Mouse (Mus musculus): ENCODE data around the gene Stard3. TPM values are rescaled to one million over a fixed set of nuclear protein-coding genes. Genes with fewer than 3 reads are reported as not detected.

The Stard3 gene
- total RNA-seq, 2 experiments from 2014 or later: 4.6 to 7.6 TPM

DNA sequence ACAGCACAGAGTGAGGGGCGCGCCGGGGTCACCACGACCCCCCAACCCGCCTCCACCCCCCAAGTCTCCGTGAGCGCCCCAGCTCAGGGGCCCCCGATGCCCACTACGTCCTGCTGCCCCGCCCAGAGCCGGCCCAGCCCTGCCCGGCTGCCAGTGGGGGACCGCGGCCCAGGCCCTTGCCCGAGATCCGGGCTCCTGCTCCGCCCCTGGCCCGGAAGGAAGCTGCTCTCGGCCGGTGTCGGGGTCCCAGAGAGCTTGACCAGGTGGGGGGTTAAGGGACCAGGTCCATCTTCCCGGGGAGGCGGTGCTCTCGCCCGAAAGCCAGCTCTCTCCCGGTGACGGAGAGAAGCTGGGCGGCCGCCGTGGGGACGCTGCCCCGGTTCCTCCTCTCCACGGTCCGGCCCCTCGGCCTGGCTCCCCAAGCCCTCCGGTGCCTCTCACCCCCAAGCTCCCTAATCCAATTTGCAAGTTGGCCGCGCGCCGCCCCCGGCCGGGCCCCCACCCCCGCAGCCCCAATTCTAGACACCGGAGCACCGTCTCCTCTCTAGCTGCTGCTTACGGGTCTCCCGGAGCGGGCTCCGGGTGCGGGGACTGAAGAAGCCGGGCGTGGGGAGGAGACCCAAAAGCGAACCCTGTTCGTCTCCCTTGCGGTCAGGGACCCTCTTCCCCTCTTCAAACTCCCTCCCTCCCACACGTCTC lies 29.6 kb upstream of the Stard3 start:
- no peak for ATAC-seq (replicated peaks; ENCODE audit: low FRiP score, poor library complexity, severe bottlenecking)

DNA sequence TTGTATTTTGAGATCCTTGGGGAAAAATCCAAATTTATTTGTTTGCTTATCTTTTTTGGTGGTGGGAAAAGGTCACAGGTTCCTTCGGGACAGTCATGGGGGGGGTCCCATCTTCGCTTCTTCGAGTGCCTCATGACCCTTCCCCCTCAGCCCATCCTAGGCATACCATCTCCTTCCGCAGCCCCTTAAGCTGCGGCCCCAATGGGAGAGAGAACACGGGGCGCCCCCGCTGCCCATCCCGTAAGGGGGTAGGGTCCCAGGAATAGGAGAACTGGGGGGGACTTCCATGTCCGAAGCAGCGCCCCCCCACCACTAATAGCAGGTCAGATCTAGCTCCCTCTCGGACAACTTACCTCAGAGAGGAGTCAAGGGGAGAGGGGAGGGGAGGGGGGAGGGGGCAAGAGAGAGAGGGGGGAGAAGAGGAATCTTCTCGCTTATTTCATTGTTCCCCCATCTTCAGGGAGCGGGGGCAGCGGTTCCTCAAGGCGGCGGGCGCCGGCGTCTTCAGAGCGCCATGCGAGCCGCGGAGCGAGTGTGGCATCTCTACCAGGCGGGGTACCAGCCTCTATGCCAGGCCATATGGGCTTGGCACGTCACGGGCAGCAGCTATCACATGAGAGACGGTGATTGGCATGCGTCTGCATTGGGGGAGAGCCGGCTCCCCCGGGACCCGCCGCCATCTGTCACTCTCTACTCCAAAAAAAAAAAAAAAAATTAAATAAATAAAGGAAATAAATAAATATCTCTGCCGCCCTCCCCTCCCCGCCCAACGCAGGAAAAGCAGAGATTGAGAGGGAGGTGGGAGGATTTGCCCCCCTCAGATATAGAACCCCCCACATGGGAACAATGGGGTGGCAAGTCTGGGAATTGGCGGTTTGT lies 28.8 kb upstream of the Stard3 start, which contains the start of gene Neurod2:
Gene Neurod2, minus strand, starts transcription at position 568 of the 879 bp plus-strand sequence.
- no peak for ATAC-seq (replicated peaks; ENCODE audit: low FRiP score, poor library complexity, severe bottlenecking)

DNA sequence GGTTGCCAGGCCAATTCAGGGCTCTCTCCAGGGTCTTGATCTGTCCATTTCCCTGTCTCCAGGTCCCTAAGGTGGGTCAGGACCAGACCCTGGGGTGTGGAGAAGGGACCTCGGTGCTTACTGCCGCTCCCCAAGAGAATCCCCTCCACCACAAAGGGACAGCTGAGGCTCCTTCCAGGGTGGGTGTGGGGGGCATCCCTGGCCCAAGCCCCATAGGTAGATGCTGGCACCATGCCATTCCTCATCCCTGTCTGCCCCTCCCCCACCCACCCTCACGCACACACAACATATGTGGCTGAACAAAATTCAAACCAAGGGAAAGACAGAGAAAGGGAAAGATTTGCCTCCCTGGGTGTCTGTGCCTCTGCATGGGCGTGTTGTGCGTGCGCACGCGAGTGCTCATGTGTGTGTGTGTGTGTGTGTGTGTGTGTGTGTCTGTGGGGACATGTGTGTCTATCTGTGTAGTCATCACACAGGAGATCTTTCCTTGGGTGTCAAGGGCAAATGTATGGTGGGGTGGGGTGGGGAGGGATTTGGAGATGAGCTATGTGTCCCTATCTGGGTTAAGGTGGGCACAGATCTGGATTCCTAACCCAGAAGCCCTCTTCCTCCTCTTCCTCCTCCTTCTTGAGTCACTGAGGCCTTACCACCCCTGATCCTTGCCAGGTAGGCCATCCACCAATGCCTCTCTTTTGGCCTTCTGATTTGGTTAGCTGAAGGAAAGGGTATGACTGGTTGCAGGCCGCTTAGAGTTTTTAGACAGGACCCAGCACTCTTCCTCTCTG lies 28.0 kb upstream of the Stard3 start:
- ATAC-seq (replicated peaks; ENCODE audit: low FRiP score, poor library complexity, severe bottlenecking): no peak

DNA sequence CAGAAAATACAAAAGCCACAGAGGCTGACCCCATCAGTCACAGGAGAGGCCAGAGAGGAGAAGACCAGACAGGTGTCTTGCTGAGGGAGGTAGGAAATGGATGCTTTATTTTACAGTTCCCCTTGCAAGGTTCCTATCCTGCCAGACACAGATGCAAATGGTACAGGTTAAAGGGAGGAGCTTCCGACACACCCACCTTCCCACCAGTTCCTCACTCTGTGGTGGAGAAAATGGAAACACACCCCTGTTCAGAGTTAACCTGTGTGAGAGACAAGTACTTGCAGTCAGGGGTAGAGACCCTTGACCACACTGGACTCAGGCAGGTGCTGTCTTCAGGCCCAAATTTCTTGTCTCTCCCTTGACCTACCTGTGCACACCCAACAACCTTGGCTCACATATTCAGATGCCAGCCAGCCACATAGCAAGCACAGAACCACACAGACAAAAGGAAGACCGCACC lies 27.4 kb upstream of the Stard3 start:
- ATAC-seq (replicated peaks; ENCODE audit: low FRiP score, poor library complexity, severe bottlenecking): no peak

DNA sequence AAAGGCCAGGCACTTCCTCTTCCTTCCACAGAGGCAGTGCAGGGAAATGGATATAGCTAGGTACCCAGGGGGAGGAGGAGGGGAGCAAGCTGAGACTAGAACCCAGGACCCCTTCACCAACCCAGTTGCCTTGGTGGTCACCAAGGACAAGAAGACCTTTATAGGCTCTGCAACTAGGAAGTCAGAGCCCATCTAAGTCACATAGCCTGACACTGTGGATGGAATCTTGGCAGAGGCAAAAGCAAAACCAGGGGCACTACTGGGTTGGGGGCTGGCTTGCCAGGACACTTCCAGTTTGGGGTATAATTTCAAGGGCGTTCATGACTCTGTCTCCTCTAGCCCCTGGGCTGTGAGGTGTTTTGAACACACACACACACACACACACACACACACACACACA lies 26.8 kb upstream of the Stard3 start:
- ATAC-seq (replicated peaks; ENCODE audit: low FRiP score, poor library complexity, severe bottlenecking): no peak

DNA sequence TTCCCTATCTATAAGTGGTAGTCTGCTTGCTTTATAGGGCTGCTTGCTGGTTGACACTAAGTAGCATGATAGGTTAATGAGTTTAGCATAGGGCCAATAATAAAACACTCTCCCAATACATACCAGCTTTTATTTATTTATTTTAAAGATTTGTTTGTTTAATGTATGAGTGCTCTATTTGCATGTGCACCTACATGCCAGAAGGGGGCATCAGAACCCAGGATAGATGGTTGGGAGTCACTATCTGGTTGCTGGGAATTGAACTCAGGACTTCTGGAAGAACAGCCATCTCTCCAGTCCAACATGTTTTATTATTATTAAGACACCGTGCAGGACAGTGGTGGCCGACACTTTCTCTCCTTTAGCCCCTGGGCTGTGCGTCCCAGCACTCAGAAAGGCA lies 26.0 kb upstream of the Stard3 start:
- ATAC-seq (replicated peaks; ENCODE audit: low FRiP score, poor library complexity, severe bottlenecking): no peak

DNA sequence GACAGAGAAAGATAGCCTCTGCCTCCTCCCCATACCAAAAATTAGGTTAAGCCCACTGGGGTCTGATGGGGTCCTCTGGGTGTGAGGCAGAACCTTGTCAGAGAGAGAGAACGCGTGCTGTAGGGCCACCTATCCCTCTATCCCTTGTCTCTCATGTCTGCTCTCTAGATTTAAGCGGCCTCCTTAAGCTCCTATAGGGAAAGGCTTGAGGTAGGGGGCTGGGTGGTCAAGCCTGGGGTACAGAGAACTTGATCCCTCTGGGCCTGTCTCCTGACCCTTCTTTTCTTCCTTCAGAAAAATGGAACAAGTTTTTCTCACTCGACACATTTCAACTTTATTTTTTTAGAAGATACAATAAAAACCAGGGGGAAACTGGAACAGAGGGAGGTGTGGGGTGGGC lies 25.3 kb upstream of the Stard3 start:
- ATAC-seq (replicated peaks; ENCODE audit: low FRiP score, poor library complexity, severe bottlenecking): no peak

DNA sequence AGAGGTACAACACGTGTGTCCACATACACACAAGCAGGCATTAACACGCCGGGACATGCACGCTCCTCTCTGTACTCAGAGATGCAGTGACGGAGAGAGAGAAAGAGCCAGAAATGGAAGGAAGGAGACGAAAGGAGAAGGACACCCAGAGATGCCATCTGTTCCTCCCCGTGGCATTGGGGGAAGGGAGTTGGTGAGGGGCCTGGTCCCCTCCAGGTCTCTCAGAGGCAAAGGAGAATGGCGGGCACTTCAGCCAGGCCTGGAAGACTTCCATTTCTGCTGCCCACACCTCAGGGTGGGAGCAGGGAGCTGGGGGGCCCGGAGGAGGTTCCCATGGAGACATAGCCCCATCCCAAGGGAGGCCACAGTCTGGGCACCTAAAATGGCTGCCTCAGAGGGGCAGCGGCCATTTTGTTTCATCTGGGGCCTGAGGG lies 24.9 kb upstream of the Stard3 start:
- 0 out of 2 replicates have a peak, but pooled peaks have one; percentile 13 for ATAC-seq (replicated peaks; ENCODE audit: low FRiP score, poor library complexity, severe bottlenecking)

DNA sequence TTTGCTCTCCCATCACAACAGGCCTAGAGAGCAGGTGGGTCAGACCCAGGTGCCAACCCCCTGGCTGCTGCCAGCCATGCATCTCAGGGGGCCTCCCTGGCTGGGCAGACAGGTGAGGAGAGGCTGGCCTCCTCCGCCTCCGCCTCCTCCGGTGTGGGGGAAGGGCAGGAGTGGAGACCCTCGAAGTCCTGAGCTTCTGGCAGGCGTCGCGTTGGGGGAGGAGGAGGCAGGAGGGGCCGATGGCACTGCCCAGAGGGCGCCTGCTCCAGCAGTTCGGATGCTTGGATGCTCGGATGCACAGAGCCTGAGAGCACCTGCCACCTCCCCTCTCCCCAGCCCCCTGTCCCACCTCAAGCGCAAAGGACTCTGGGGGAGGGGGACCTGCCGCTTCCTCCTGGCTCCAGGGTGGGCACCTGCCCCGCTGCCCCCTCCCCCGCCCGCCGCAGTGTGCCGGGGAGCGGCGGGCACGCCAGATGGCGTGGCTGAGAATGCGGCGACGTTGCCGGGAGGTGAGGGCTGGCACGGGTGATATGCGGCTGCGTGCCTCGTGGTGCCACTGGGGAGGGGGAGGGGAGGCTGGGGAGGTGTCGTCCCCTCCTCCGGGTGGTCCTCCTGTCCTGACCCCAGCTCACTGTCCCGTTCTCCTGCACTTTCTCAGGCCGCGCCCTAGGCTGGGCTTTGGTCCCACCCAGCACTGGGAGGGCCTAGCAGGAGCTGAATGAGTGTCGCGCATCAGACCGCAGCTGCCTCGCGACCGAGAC lies 24.0 kb upstream of the Stard3 start:
- no peak for ATAC-seq (replicated peaks; ENCODE audit: low FRiP score, poor library complexity, severe bottlenecking)

DNA sequence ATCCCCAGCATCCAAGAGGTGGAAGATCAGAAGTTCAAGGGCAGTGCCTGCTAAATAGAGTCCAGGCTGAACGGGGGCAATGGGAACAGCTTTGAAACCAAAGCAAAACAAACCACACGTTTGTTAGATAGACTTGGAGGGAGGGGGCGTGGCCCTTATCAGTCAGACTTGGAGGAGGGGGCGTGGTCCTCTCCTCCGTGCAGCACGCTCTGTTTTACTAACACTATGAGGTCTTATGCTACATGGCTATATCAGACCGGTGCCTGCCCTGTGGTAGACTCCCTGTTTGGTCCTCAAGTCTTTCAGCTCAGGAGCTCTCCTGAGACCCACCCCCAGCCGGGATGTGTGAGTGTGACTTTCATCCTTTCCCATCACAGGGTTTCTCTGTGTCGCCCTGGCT lies 22.9 kb upstream of the Stard3 start:
- ATAC-seq (replicated peaks; ENCODE audit: low FRiP score, poor library complexity, severe bottlenecking): no peak

DNA sequence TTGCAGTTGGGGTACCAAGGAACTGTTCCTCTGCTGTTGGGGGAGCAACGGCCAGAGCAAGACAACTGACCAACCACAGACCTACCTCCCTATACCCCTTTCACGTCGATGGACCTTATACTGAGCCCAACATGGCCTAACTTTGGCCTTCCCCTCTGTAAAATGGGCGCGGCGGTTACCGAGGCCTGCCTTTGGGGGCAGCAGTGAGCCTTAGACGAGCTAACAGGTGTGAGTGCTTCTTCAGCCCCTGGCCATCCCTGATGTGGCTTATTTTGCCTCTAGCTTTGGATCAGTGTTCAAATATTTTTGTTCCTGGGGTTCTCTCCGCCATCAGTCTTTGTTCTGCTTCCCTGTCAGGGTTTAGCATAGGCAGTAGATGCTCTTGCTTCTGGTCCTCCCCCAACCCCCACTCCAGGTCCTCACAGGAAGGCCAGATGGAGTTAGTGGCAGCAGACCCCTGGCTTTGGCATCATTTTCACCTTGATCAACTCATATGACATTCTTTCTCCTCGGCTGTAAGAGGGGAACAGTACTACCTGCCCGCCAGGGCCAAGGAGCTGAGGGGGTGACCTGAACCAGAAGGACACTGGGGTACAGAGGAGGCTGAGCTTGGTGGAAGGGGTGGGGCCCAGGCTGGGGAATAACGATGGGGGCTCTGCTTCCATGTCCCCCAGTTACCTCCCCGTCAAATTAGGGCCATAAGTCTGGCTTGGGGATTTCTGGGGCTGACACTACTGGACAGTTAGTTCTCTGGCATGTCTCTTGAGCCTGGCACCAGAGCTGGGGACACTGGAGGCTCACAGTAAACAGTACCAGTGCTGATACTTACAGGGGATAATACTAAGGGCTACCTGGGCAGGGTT lies 21.7 kb upstream of the Stard3 start:
- no peak for ATAC-seq (replicated peaks; ENCODE audit: low FRiP score, poor library complexity, severe bottlenecking)

DNA sequence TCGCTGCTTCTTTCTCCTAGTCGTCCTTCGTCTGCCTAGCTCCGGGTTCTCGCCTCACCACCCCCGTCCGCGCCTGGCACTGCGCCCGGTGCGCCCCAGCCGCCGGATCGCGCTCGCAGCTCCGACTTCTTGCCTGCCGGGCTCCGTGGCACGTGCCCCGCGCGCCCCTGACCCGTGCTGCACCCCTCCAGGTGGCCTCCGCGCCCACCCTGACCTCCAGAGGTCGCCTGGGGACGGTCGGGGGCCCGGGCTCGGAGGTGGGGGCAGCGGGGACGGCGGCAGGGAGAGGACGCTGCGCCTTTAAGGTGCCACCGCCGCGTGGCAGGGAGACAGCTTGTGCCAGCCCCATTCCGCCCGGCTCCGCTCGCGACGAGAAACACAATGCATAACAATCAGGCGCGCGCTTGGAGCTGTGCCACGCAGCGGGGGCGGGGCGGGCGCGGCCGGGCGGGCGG lies 19.6 kb upstream of the Stard3 start:
- no peak for ATAC-seq (replicated peaks; ENCODE audit: low FRiP score, poor library complexity, severe bottlenecking)

DNA sequence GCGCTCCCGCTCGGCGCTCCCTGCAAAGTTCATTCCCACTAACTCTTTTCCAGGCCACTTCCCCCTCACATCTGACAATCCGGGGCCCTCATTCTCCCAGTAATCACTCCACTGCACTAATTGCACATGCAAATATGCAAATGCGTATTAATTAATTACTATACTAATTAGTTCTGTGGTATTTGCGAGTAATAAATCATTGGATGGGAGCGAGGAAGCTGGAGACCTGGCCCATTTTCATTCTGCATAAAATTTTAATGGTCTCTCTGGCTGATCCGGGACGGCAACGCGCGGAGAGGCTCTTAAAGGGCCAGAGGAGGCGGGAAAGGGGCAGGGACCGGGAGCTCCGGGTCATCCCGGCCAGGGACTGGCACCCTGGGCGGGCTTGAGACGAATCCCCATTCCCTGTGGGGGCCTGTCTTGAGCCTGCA lies 19.1 kb upstream of the Stard3 start:
- ATAC-seq (replicated peaks; ENCODE audit: low FRiP score, poor library complexity, severe bottlenecking): no peak

DNA sequence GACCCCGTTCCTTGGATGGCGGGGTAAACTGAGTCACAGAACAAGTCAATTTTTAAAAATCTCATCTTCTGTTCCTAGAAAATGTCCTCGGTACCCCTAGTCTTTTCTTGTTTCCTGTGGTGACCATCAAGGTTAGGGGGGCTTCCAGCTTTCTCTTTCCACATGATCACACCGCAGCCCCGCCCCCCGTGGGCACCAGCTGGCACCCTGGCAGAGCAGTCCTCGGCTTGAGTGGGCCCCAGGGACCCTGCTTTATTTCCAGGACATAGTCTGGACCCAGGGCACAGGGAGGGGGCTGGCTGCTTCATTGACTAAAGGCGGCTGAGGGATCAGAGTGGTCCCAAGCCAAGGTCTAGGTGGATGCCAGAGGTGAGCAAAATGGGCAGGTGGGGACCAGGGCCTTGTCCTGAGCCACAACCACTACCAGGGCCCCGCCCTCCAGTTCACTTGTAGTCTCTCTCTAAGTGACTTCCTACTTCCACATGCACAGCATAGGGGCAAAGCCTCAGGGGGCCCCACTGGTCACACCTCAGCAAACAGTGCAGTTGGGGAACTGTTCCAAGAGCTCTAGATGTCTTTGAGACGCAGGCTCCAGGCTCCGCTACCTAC lies 18.4 kb upstream of the Stard3 start:
- no peak for ATAC-seq (replicated peaks; ENCODE audit: low FRiP score, poor library complexity, severe bottlenecking)

DNA sequence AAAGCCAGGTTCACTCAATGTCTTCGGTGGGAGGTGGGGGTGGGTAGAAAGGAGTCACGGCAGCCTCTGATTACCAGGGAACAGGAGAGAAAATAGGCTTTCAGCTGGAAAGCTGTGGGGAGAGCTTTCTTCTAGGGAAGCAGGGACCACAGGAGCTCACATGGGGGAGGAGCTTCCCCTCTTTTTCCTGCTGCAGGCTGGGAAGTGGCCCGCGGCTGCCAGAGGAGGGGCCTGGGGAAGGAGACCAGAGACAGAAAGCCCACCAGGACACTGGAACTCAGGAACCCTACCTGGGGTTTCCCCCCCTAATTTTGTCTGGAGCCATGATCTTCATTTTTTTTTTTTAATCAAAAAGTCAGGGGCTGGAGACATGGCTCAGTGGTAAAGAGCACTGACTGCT lies 17.6 kb upstream of the Stard3 start:
- no peak for ATAC-seq (replicated peaks; ENCODE audit: low FRiP score, poor library complexity, severe bottlenecking)

DNA sequence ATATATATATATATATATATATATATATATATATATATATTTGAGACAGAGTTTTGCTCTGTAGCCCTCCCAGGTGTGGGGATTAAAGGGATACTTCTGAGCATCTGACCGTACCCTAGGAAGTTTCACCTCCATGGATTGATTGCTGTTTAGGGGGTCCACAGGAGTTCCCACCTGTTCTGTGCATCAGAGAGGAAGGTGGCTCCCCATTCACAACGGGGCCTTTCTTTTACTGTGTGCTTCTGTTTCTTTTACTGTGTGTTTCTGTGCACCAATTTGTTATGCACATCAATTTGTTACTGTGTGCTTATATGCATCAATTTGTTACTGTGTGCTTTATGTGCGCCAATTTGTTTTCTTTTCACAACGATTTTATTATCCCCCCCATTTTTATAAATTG lies 17.0 kb upstream of the Stard3 start:
- ATAC-seq (replicated peaks; ENCODE audit: low FRiP score, poor library complexity, severe bottlenecking): no peak

DNA sequence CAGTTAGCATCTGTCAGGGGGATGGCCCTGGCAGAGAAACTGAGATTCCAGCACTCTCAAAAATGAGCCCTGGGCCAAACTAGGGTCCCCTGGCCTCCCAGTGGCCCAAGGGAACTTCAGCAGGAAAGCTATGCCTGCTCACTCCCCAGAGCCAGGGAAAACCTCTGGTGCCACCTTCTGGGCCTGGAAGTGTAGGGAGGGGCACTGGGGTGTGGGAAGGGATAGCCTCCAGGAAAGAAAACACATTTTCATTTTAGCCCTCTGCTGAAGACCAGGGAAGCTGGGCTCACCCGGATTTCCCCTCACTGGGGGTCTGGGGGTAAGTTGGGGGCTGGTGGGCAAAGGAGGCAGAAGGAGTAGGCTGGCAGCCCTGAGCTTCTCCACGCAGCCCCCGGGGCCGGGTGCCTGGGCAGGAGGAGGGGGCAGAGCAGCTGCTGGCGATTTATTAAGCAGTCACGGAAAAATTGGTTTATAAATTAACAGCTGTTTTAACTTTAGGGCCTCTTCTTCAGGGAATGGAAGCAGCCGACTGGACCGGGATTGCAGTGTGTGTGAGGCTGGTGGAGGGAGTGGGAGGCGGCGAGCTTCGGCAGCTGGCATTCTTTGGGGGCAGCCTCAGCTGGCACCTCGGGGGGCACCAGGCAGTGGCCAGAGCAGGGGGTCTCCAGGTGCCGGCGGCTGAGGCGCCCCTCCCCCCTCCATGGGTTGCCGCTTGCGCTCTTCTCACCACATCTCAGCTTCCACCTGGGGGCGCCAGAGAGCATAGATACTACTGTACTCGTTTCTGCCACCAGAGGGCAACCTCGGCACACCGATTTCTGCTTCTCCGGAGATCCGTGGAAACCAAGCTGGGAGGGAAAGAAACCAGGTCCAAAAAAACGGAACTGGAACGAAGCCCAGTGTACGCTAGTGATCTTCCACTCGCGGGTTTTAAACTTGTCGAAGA lies 15.9 kb upstream of the Stard3 start:
- peak; percentile 75 for ATAC-seq (replicated peaks; ENCODE audit: low FRiP score, poor library complexity, severe bottlenecking)
